Mouse (Mus musculus) liver, adult 2 months (tissue): ENCODE results near the gene Cdh23.

Source experiments
- CTCF ChIP-seq: fragments of 200-500 bp; IDR thresholded peaks from 2 replicates; pipeline ENCODE4 v1.5.1; 2011; ENCODE audit warnings: low read depth, low read length, control low read depth
- POLR2A ChIP-seq: fragments of 200-500 bp; IDR thresholded peaks from 2 replicates; pipeline ENCODE4 v1.6.1; 2011; ENCODE audit warnings: low read length, control low read depth; ENCODE audit not compliant: insufficient read depth; ENCODE audit errors: extremely low read depth

DNA sequence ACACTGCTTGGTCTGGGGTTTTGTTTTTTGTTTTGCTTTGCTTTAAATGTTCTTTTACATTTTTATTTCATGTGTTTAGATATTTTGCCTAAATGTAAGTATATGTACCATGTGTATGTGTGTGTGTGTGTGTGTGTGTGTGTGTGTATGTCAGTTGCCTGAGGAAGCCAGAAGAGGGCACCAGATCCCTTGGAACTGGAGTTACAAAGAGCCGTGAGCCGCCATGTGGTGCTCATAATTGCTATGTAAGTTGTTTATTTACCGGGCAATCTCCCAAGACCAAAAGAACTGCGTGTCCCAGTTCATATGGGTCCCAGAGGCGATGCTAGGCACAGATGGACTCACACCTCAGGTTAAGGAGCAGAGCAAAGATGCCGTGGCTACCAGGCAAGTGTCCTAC is 214.9 kb downstream of the Cdh23 start:
- TF ChIP-seq POLR2A (no peak), CTCF (no peak)
